Mouse (Mus musculus) myocyte (in vitro differentiated cells): ENCODE measurements around the gene Actn4.
A peak's percentile ranks its signal among the peaks of the same experiment; 100 is the strongest.

Experiments used
- CEBPB ChIP-seq: IDR thresholded peaks from 2 replicates; pipeline ENCODE4 v1.6.1; 2011; ENCODE audit warnings: mild to moderate bottlenecking, moderate library complexity; ENCODE audit not compliant: poor library complexity, insufficient read depth, severe bottlenecking
- E2F4 ChIP-seq: IDR thresholded peaks from one replicate; pipeline ENCODE4 v1.6.1; 2011; ENCODE audit warnings: mild to moderate bottlenecking, control low read depth, moderate library complexity; ENCODE audit not compliant: insufficient read depth
- MAX ChIP-seq: IDR thresholded peaks from one replicate; pipeline ENCODE4 v1.6.1; 2011; ENCODE audit warnings: low read depth, mild to moderate bottlenecking, control low read depth
- MYOD1 ChIP-seq, 3 experiments: IDR thresholded peaks; one replicate each; pipeline ENCODE4 v1.6.1; 2011; ENCODE audit warnings: control low read depth in 2 of 3, low read depth in 2 of 3, mild to moderate bottlenecking in 2 of 3, moderate library complexity in 1 of 3; ENCODE audit not compliant: insufficient read length in 2 of 3, control insufficient read depth in 1 of 3
- MYOG ChIP-seq, 3 experiments: IDR thresholded peaks; one replicate each; pipeline ENCODE4 v1.6.1; 2011; ENCODE audit warnings: control low read depth in 2 of 3, low read depth in 2 of 3, mild to moderate bottlenecking in 2 of 3; ENCODE audit not compliant: insufficient read length in 2 of 3, control insufficient read depth in 1 of 3, insufficient read depth in 1 of 3
- POLR2A ChIP-seq: IDR thresholded peaks from one replicate; pipeline ENCODE4 v1.6.1; 2011; ENCODE audit warnings: low read depth, mild to moderate bottlenecking, control low read depth, moderate library complexity; ENCODE audit not compliant: insufficient read length
- POLR2AphosphoS2 ChIP-seq: IDR thresholded peaks from one replicate; pipeline ENCODE4 v1.6.1; 2011; ENCODE audit warnings: low read depth, control low read depth; ENCODE audit not compliant: insufficient read length
- SRF ChIP-seq: IDR thresholded peaks from one replicate; pipeline ENCODE4 v1.6.1; 2011; ENCODE audit warnings: low read depth; ENCODE audit not compliant: control insufficient read depth, insufficient read length
- TCF12 ChIP-seq: IDR thresholded peaks from one replicate; pipeline ENCODE4 v1.6.1; 2011; ENCODE audit warnings: mild to moderate bottlenecking, control low read depth; ENCODE audit not compliant: poor library complexity, insufficient read depth, severe bottlenecking
- TCF3 ChIP-seq: IDR thresholded peaks from one replicate; pipeline ENCODE4 v1.6.1; 2011; ENCODE audit warnings: low read depth, control low read depth; ENCODE audit not compliant: insufficient read length
- USF1 ChIP-seq: IDR thresholded peaks from one replicate; pipeline ENCODE4 v1.6.1; 2011; ENCODE audit warnings: low read depth, mild to moderate bottlenecking, control low read depth, moderate library complexity

- TF ChIP-seq SRF (no peak), MAX (no peak), USF1 (no peak), E2F4 (peak; percentile 26), TCF3 (no peak), POLR2A (peak; percentile 99), TCF12 (no peak), CEBPB (no peak), POLR2AphosphoS2 (peak; percentile 99), MYOG (IDR thresholded peaks at IDR 0.05; ENCODE audit: control insufficient read depth in 1 of 3, insufficient read depth in 1 of 3, insufficient read length in 2 of 3, low read depth in 2 of 3) (peak in 2 of 3 experiments; percentile 32 to 68), MYOD1 (IDR thresholded peaks at IDR 0.05; ENCODE audit: control insufficient read depth in 1 of 3, insufficient read length in 2 of 3, low read depth in 2 of 3) (peak in 2 of 3 experiments; percentile 30 to 45)
Observed at GRCm38 (mm10) chr7:28961927-28962670, at the start of gene Actn4.
